9 mouse cellular contexts compared by ENCODE assay signal in genomic region chr7:96267266-96267665, GRCm38 (mm10).
DNase-seq lines count a peak whose midpoint lies in the region; ATAC-seq and TF ChIP-seq lines count a peak whose summit lies in the region.
"Had no signal": no experiment of that assay in that cellular context is flagged by ENCODE, and none has a peak within 500 bp of the region (broad histone marks: within the 10 kb centered on the region; RNA-seq: fewer than 3 reads in every experiment).

No protein-coding gene starts in this region.

- no peaks in the 10 kb centered on the region for H3K27me3 ChIP-seq in kidney, postnatal 0 days (ENCODE audit: insufficient read depth, low read length)
- no peaks in the 10 kb centered on the region for H3K27me3 ChIP-seq in lung, embryonic 16.5 days (ENCODE audit: control insufficient read depth, insufficient read depth, low read depth, low read length)

- H3K36me3 ChIP-seq in kidney, postnatal 0 days (ENCODE audit: insufficient read depth, low read length), result no peaks in the 10 kb centered on the region
- no peaks in the 10 kb centered on the region for H3K36me3 ChIP-seq in lung, embryonic 16.5 days (ENCODE audit: control insufficient read depth, insufficient read depth, low read length)

- no peaks in the 10 kb centered on the region for H3K9me3 ChIP-seq in kidney, postnatal 0 days (replicated peaks; ENCODE audit: low read length)
- H3K9me3 ChIP-seq in lung, embryonic 16.5 days (ENCODE audit: control insufficient read depth, low read length), result no peaks in the 10 kb centered on the region

- H3K9ac ChIP-seq in kidney, postnatal 0 days (ENCODE audit: low read depth, low read length), result no peak overlapping the region
- H3K9ac ChIP-seq in lung, embryonic 16.5 days (ENCODE audit: low read length), result no peak overlapping the region

- H3K4me2 ChIP-seq in kidney, postnatal 0 days (ENCODE audit: low read length), result no peak overlapping the region
- H3K4me2 ChIP-seq in lung, embryonic 16.5 days (ENCODE audit: low read depth, low read length), result no peak overlapping the region

- DNase-seq in embryo, embryonic 10 days (ENCODE audit: low spot score), result peak; percentile 23
- DNase-seq in embryo, embryonic 11 days, result no peak
- DNase-seq in kidney, postnatal 0 days (ENCODE audit: low spot score), result peak; percentile 67
- DNase-seq in kidney, adult 9 months, result no peak
- DNase-seq in ZHBTc4 (ENCODE audit: low read depth, low spot score), result peak; percentile 39
- no peak for DNase-seq in testis, postnatal 14 days (ENCODE audit: low spot score)
- DNase-seq in adrenal gland, adult 8-10 months, result no peak
- DNase-seq: cerebellum, adult 9-10 months had no signal

- H3K27ac ChIP-seq in kidney, postnatal 0 days, result no peak overlapping the region
- no peak overlapping the region for H3K27ac ChIP-seq in lung, embryonic 16.5 days (ENCODE audit: low read length)

- H3K4me3 ChIP-seq in kidney, postnatal 0 days (replicated peaks; ENCODE audit: low read depth, low read length), result no peak overlapping the region
- no peak overlapping the region for H3K4me3 ChIP-seq in lung, embryonic 16.5 days (ENCODE audit: low read length)

- no peak for ATAC-seq in kidney, postnatal 0 days (replicated peaks; ENCODE audit: low FRiP score, low read depth)
- peak; percentile 84 for ATAC-seq in lung, embryonic 16.5 days (ENCODE audit: low read depth)

- WGBS in kidney, postnatal 0 days, result 18% methylated on average over 6 of the region's 6 CpGs
- WGBS in lung, embryonic 16.5 days, result 35% methylated on average over 6 of the region's 6 CpGs

- H3K4me1 ChIP-seq in kidney, postnatal 0 days (replicated peaks; ENCODE audit: insufficient read depth, low read length), result peaks cover 4% of the 10 kb centered on the region; the same call in 1 of the 2 replicates
- peaks cover 7% of the 10 kb centered on the region for H3K4me1 ChIP-seq in lung, embryonic 16.5 days (replicated peaks; ENCODE audit: control insufficient read depth, insufficient read depth, low read length)

- no peak for TF ChIP-seq CTCF in kidney, postnatal 0 days (IDR thresholded peaks at IDR 0.05; ENCODE audit: low read depth)

Comparison
In these comparisons a context has a peak if more than half of its experiments do, and no peak if none do; other contexts are left out.
1. DNase-seq: peak in embryo, embryonic 10 days (single experiment), kidney, postnatal 0 days (single experiment) and ZHBTc4 (single experiment); none in embryo, embryonic 11 days (single experiment), kidney, adult 9 months (single experiment), testis, postnatal 14 days (single experiment) and adrenal gland, adult 8-10 months (single experiment).